Mouse (Mus musculus): ENCODE measurements at regions not wholly inside any gene's neighbourhood (a gene's known extent, or its start where the extent isn't known, plus 50 kb on each side); places are given as distances from the start of the nearest gene placed in this dataset.

- H3K9ac ChIP-seq (replicated peaks; ENCODE audit: low read length), result no peak overlapping the region
- no peak overlapping the region for H3K4me3 ChIP-seq (replicated peaks; ENCODE audit: low read depth, low read length)
- H3K9me3 ChIP-seq (ENCODE audit: control insufficient read depth, low read length), result no peaks in the 10 kb centered on the region
- H3K4me2 ChIP-seq (ENCODE audit: low read length), result no peak overlapping the region
- H3K4me1 ChIP-seq (ENCODE audit: control insufficient read depth, insufficient read depth, low read length), result no peaks in the 10 kb centered on the region
- no peak overlapping the region for H3K27ac ChIP-seq (replicated peaks; ENCODE audit: low read depth, low read length)
- no peaks in the 10 kb centered on the region for H3K27me3 ChIP-seq (ENCODE audit: control insufficient read depth, insufficient read depth, low read length)
- H3K36me3 ChIP-seq (ENCODE audit: control insufficient read depth, insufficient read depth, low read length), result no peaks in the 10 kb centered on the region
- 42% methylated on average over 6 of the region's 6 CpGs for WGBS
- DNase-seq (peak; percentile 80), ATAC-seq (ENCODE audit: low FRiP score, low TSS enrichment) (peak; percentile 55; the same call in 1 of the 2 replicates)
These were observed 268.4 kb upstream of the Rspo3 start for GRCm38 (mm10) chr10:29803915-29804545.

- H3K27ac ChIP-seq (replicated peaks; ENCODE audit: low read depth, low read length), result no peak overlapping the region
- no peak overlapping the region for H3K4me3 ChIP-seq (replicated peaks; ENCODE audit: low read depth, low read length)
- ATAC-seq (ENCODE audit: low FRiP score, low TSS enrichment) (no peak), DNase-seq (no peak)
- no peaks in the 10 kb centered on the region for H3K36me3 ChIP-seq (ENCODE audit: control insufficient read depth, insufficient read depth, low read length)
- 94% methylated on average over 3 of the region's 3 CpGs for WGBS
- no peaks in the 10 kb centered on the region for H3K27me3 ChIP-seq (ENCODE audit: control insufficient read depth, insufficient read depth, low read length)
- no peak overlapping the region for H3K4me2 ChIP-seq (ENCODE audit: low read length)
- no peaks in the 10 kb centered on the region for H3K4me1 ChIP-seq (ENCODE audit: control insufficient read depth, insufficient read depth, low read length)
- no peaks in the 10 kb centered on the region for H3K9me3 ChIP-seq (ENCODE audit: control insufficient read depth, low read length)
- no peak overlapping the region for H3K9ac ChIP-seq (replicated peaks; ENCODE audit: low read length)
These were observed 267.0 kb upstream of the Rspo3 start for GRCm38 (mm10) chr10:29802637-29803036.

- no peaks in the 10 kb centered on the region for H3K27me3 ChIP-seq (ENCODE audit: control insufficient read depth, insufficient read depth, low read length)
- no peaks in the 10 kb centered on the region for H3K9me3 ChIP-seq (ENCODE audit: control insufficient read depth, low read length)
- DNase-seq, result no peak
- H3K4me2 ChIP-seq (ENCODE audit: low read length), result no peak overlapping the region
- H3K4me1 ChIP-seq (ENCODE audit: control insufficient read depth, insufficient read depth, low read length), result no peaks in the 10 kb centered on the region
- no peak overlapping the region for H3K4me3 ChIP-seq (replicated peaks; ENCODE audit: low read depth, low read length)
- ATAC-seq (ENCODE audit: low FRiP score, low TSS enrichment), result no peak
- H3K36me3 ChIP-seq (ENCODE audit: control insufficient read depth, insufficient read depth, low read length), result no peaks in the 10 kb centered on the region
- WGBS, result 96% methylated on average over 1 of the region's 1 CpGs
- no peak overlapping the region for H3K27ac ChIP-seq (replicated peaks; ENCODE audit: low read depth, low read length)
- no peak overlapping the region for H3K9ac ChIP-seq (replicated peaks; ENCODE audit: low read length)
These were observed 259.0 kb upstream of the Rspo3 start for GRCm38 (mm10) chr10:29794663-29795062.

GRCm38 (mm10) chr10:29786220-29786810 lies 250.6 kb upstream of the Rspo3 start:
- H3K4me1 ChIP-seq (ENCODE audit: control insufficient read depth, insufficient read depth, low read length), result no peaks in the 10 kb centered on the region
- no peaks in the 10 kb centered on the region for H3K36me3 ChIP-seq (ENCODE audit: control insufficient read depth, insufficient read depth, low read length)
- DNase-seq (no peak), ATAC-seq (ENCODE audit: low FRiP score, low TSS enrichment) (no peak)
- H3K27me3 ChIP-seq (ENCODE audit: control insufficient read depth, insufficient read depth, low read length), result no peaks in the 10 kb centered on the region
- no peak overlapping the region for H3K9ac ChIP-seq (replicated peaks; ENCODE audit: low read length)
- WGBS, result 82% methylated on average over 2 of the region's 2 CpGs
- no peak overlapping the region for H3K4me2 ChIP-seq (ENCODE audit: low read length)
- H3K4me3 ChIP-seq (replicated peaks; ENCODE audit: low read depth, low read length), result no peak overlapping the region
- no peaks in the 10 kb centered on the region for H3K9me3 ChIP-seq (ENCODE audit: control insufficient read depth, low read length)
- H3K27ac ChIP-seq (replicated peaks; ENCODE audit: low read depth, low read length), result no peak overlapping the region

- Histone ChIP-seq H3K4me2 (ENCODE audit: low read length) (no peak overlapping the region), H3K4me1 (ENCODE audit: control insufficient read depth, insufficient read depth, low read length) (no peaks in the 10 kb centered on the region), H3K27ac (replicated peaks; ENCODE audit: low read depth, low read length) (no peak overlapping the region), H3K4me3 (replicated peaks; ENCODE audit: low read depth, low read length) (no peak overlapping the region), H3K36me3 (ENCODE audit: control insufficient read depth, insufficient read depth, low read length) (no peaks in the 10 kb centered on the region), H3K27me3 (ENCODE audit: control insufficient read depth, insufficient read depth, low read length) (no peaks in the 10 kb centered on the region), H3K9ac (replicated peaks; ENCODE audit: low read length) (no peak overlapping the region), H3K9me3 (ENCODE audit: control insufficient read depth, low read length) (no peaks in the 10 kb centered on the region)
- ATAC-seq (ENCODE audit: low FRiP score, low TSS enrichment) (no peak), DNase-seq (no peak)
- 87% methylated on average over 3 of the region's 3 CpGs for WGBS
These were observed 201.0 kb upstream of the Rspo3 start for GRCm38 (mm10) chr10:29736677-29737076.

GRCm38 (mm10) chr10:29725319-29725718 lies 189.7 kb upstream of the Rspo3 start:
- H3K4me3 ChIP-seq (replicated peaks; ENCODE audit: low read depth, low read length), result no peak overlapping the region
- no peak for ATAC-seq (ENCODE audit: low FRiP score, low TSS enrichment)
- H3K9me3 ChIP-seq (ENCODE audit: control insufficient read depth, low read length), result no peaks in the 10 kb centered on the region
- H3K4me1 ChIP-seq (ENCODE audit: control insufficient read depth, insufficient read depth, low read length), result no peaks in the 10 kb centered on the region
- H3K36me3 ChIP-seq (ENCODE audit: control insufficient read depth, insufficient read depth, low read length), result no peaks in the 10 kb centered on the region
- no peak overlapping the region for H3K9ac ChIP-seq (replicated peaks; ENCODE audit: low read length)
- no peak overlapping the region for H3K4me2 ChIP-seq (ENCODE audit: low read length)
- H3K27me3 ChIP-seq (ENCODE audit: control insufficient read depth, insufficient read depth, low read length), result no peaks in the 10 kb centered on the region
- DNase-seq, result no peak
- 96% methylated on average over 3 of the region's 3 CpGs for WGBS
- H3K27ac ChIP-seq (replicated peaks; ENCODE audit: low read depth, low read length), result no peak overlapping the region

GRCm38 (mm10) chr10:29710967-29711366 lies 175.3 kb upstream of the Rspo3 start:
- Histone ChIP-seq H3K4me1 (ENCODE audit: control insufficient read depth, insufficient read depth, low read length) (no peaks in the 10 kb centered on the region), H3K9me3 (ENCODE audit: control insufficient read depth, low read length) (no peaks in the 10 kb centered on the region), H3K36me3 (ENCODE audit: control insufficient read depth, insufficient read depth, low read length) (no peaks in the 10 kb centered on the region), H3K27me3 (ENCODE audit: control insufficient read depth, insufficient read depth, low read length) (no peaks in the 10 kb centered on the region), H3K4me3 (replicated peaks; ENCODE audit: low read depth, low read length) (no peak overlapping the region), H3K4me2 (ENCODE audit: low read length) (no peak overlapping the region), H3K9ac (replicated peaks; ENCODE audit: low read length) (no peak overlapping the region), H3K27ac (replicated peaks; ENCODE audit: low read depth, low read length) (no peak overlapping the region)
- 60% methylated on average over 1 of the region's 1 CpGs for WGBS
- no peak for ATAC-seq (ENCODE audit: low FRiP score, low TSS enrichment)
- DNase-seq, result no peak

GRCm38 (mm10) chr10:29708653-29709052 lies 173.0 kb upstream of the Rspo3 start:
- Histone ChIP-seq H3K9me3 (ENCODE audit: control insufficient read depth, low read length) (no peaks in the 10 kb centered on the region), H3K9ac (replicated peaks; ENCODE audit: low read length) (no peak overlapping the region), H3K4me3 (replicated peaks; ENCODE audit: low read depth, low read length) (no peak overlapping the region), H3K27ac (replicated peaks; ENCODE audit: low read depth, low read length) (no peak overlapping the region), H3K4me1 (ENCODE audit: control insufficient read depth, insufficient read depth, low read length) (no peaks in the 10 kb centered on the region), H3K27me3 (ENCODE audit: control insufficient read depth, insufficient read depth, low read length) (no peaks in the 10 kb centered on the region), H3K4me2 (ENCODE audit: low read length) (no peak overlapping the region), H3K36me3 (ENCODE audit: control insufficient read depth, insufficient read depth, low read length) (no peaks in the 10 kb centered on the region)
- WGBS, result 35% methylated on average over 2 of the region's 2 CpGs
- ATAC-seq (ENCODE audit: low FRiP score, low TSS enrichment) (no peak), DNase-seq (no peak)
